Comparison of ENCODE assay signal across 8 mouse cellular contexts in genomic region chr10:89745666-89746020, GRCm38 (mm10). TPM values are rescaled to one million over a fixed set of nuclear protein-coding genes. Genes with fewer than 3 reads are reported as not detected.
DNase-seq lines count a peak whose midpoint lies in the region; ATAC-seq lines count a peak whose summit lies in the region.

No protein-coding gene starts in this region.

- no peak for ATAC-seq in kidney, embryonic 16.5 days (ENCODE audit: low FRiP score, low TSS enrichment)
- peak; percentile 35 to 44 for ATAC-seq in hematopoietic stem cell, adult 5-6 weeks (replicated peaks in 1 of 2; ENCODE audit: insufficient read depth in 1 of 2, low FRiP score in 2 of 2, low TSS enrichment in 1 of 2, low read depth in 1 of 2, poor library complexity in 2 of 2, severe bottlenecking in 2 of 2)
- peak; percentile 41 for ATAC-seq in megakaryocyte, adult 5-6 weeks (ENCODE audit: poor library complexity, severe bottlenecking)
- no peak for ATAC-seq in monocyte, adult 5-6 weeks (replicated peaks; ENCODE audit: insufficient number of reproducible peaks, low FRiP score, low TSS enrichment, poor library complexity, severe bottlenecking)

- no peak for DNase-seq in kidney, adult 8-10 months
- peak; percentile 77 for DNase-seq in adipocyte (ENCODE audit: low spot score)
- no peak for DNase-seq in adrenal gland, adult (ENCODE audit: inconsistent age in 2 of 2, low spot score in 1 of 2)
- DNase-seq in spleen, adult 18-20 months: no peak

- no peaks in the 10 kb centered on the region for H3K36me3 ChIP-seq in kidney, embryonic 16.5 days (ENCODE audit: insufficient read depth, low read length)

- whole genome bisulfite sequencing in kidney, embryonic 16.5 days: under 1% methylated on average over 14 of the region's 14 CpGs

- peak overlapping the region; percentile 96 for H3K9ac ChIP-seq in kidney, embryonic 16.5 days (replicated peaks; ENCODE audit: low read length)

- H3K9me3 ChIP-seq in kidney, embryonic 16.5 days (ENCODE audit: low read length): no peaks in the 10 kb centered on the region

- H3K27ac ChIP-seq in kidney, embryonic 16.5 days (ENCODE audit: low read length): peak overlapping the region; percentile 95

- peak overlapping the region; percentile 60 for H3K4me2 ChIP-seq in kidney, embryonic 16.5 days (replicated peaks; ENCODE audit: low read depth, low read length)

- peak overlapping the region; percentile 99 for H3K4me3 ChIP-seq in kidney, embryonic 16.5 days (ENCODE audit: low read length)

- peaks cover 22% of the 10 kb centered on the region for H3K4me1 ChIP-seq in kidney, embryonic 16.5 days (ENCODE audit: insufficient read depth, low read length)

- H3K27me3 ChIP-seq in kidney, embryonic 16.5 days (ENCODE audit: insufficient read depth, low read length): no peaks in the 10 kb centered on the region

RNA-seq across cellular contexts. Expression of gene Uhrf1bp1l, which starts 0.9 kb away (rescaled TPM):
- 35.9 and 38.6 TPM in 2 replicates for polyA plus RNA-seq in kidney, embryonic 16.5 days (2015; fragmentation: Nextera tagmentation; extraction: Ambion mirVana)
- 25.9 and 27.4 TPM in 2 replicates for total RNA-seq in hematopoietic stem cell, adult 5-6 weeks (2017)
- total RNA-seq in megakaryocyte, adult 5-6 weeks (2015): 65.2 and 73.3 TPM in 2 replicates
- 38.4 and 46.1 TPM in 2 replicates for total RNA-seq in megakaryocyte, adult 5-6 weeks (2017)
- total RNA-seq in monocyte, adult 5-6 weeks (2017): 27.5 to 45.4 TPM (median 39.8 TPM) in 3 replicates

RNA-seq across cellular contexts. Expression of gene Actr6, which starts 13.5 kb away (rescaled TPM):
- polyA plus RNA-seq in kidney, embryonic 16.5 days (2015; fragmentation: Nextera tagmentation; extraction: Ambion mirVana): 27.4 and 31.6 TPM in 2 replicates
- total RNA-seq in hematopoietic stem cell, adult 5-6 weeks (2017): 16.1 and 21.8 TPM in 2 replicates
- total RNA-seq in megakaryocyte, adult 5-6 weeks (2015): 20.1 and 27.0 TPM in 2 replicates
- 12.1 and 14.8 TPM in 2 replicates for total RNA-seq in megakaryocyte, adult 5-6 weeks (2017)
- 15.6 to 21.6 TPM (median 18.0 TPM) in 3 replicates for total RNA-seq in monocyte, adult 5-6 weeks (2017)

RNA-seq across cellular contexts. Expression of gene Scyl2, which starts 59.6 kb away (rescaled TPM):
- polyA plus RNA-seq in kidney, embryonic 16.5 days (2015; fragmentation: Nextera tagmentation; extraction: Ambion mirVana): 7.0 and 7.6 TPM in 2 replicates
- total RNA-seq in hematopoietic stem cell, adult 5-6 weeks (2017): 36.1 and 37.8 TPM in 2 replicates
- 28.4 and 30.3 TPM in 2 replicates for total RNA-seq in megakaryocyte, adult 5-6 weeks (2015)
- total RNA-seq in megakaryocyte, adult 5-6 weeks (2017): 32.8 and 33.6 TPM in 2 replicates
- total RNA-seq in monocyte, adult 5-6 weeks (2017): 29.8 to 47.8 TPM (median 34.8 TPM) in 3 replicates

Comparison
In these comparisons a context has a peak if more than half of its experiments do, and no peak if none do; other contexts are left out.
1. ATAC-seq: peak in hematopoietic stem cell, adult 5-6 weeks (2 of 2) and megakaryocyte, adult 5-6 weeks (single experiment); none in kidney, embryonic 16.5 days (single experiment) and monocyte, adult 5-6 weeks (single experiment).